Mouse (Mus musculus): ENCODE measurements around the gene Csk. TPM values are rescaled to one million over a fixed set of nuclear protein-coding genes. Genes with fewer than 3 reads are reported as not detected.

Gene Csk
- polyA plus RNA-seq, 1 experiment from 2014 or later: 30.9 TPM

- Histone ChIP-seq H3K4me1 (ENCODE audit: control insufficient read depth, insufficient read depth, low read length) (peaks cover 6% of the 10 kb centered on the region; the same call in 1 of the 2 replicates), H3K9ac (replicated peaks; ENCODE audit: low read depth, low read length) (no peak overlapping the region), H3K4me3 (ENCODE audit: low read depth, low read length) (no peak overlapping the region), H3K27me3 (ENCODE audit: control insufficient read depth, insufficient read depth, low read length) (no peaks in the 10 kb centered on the region), H3K4me2 (replicated peaks; ENCODE audit: low read depth, low read length) (no peak overlapping the region), H3K36me3 (ENCODE audit: control insufficient read depth, insufficient read depth, low read length) (no peaks in the 10 kb centered on the region), H3K9me3 (ENCODE audit: control insufficient read depth, low read depth, low read length) (no peaks in the 10 kb centered on the region), H3K27ac (ENCODE audit: low read length) (no peak overlapping the region)
- 3% methylated on average over 3 of the region's 3 CpGs for WGBS
- peak; percentile 64; the same call in 1 of the 2 replicates for ATAC-seq (ENCODE audit: insufficient number of reproducible peaks, insufficient read depth, low FRiP score, low read depth)
Measured at GRCm38 (mm10) chr9:57600620-57601352, 52.6 kb downstream of the Csk start.

GRCm38 (mm10) chr9:57598851-57599563, 54.4 kb downstream of the Csk start:
- Histone ChIP-seq H3K4me3 (ENCODE audit: low read depth, low read length) (no peak overlapping the region), H3K4me1 (ENCODE audit: control insufficient read depth, insufficient read depth, low read length) (peaks cover 6% of the 10 kb centered on the region; the same call in 1 of the 2 replicates), H3K36me3 (ENCODE audit: control insufficient read depth, insufficient read depth, low read length) (peaks cover 6% of the 10 kb centered on the region), H3K9me3 (ENCODE audit: control insufficient read depth, low read depth, low read length) (no peaks in the 10 kb centered on the region), H3K27ac (ENCODE audit: low read length) (no peak overlapping the region), H3K4me2 (replicated peaks; ENCODE audit: low read depth, low read length) (no peak overlapping the region), H3K27me3 (ENCODE audit: control insufficient read depth, insufficient read depth, low read length) (no peaks in the 10 kb centered on the region), H3K9ac (replicated peaks; ENCODE audit: low read depth, low read length) (no peak overlapping the region)
- 50% methylated on average over 8 of the region's 8 CpGs for WGBS
- ATAC-seq (ENCODE audit: insufficient number of reproducible peaks, insufficient read depth, low FRiP score, low read depth): no peak

- ATAC-seq (ENCODE audit: insufficient number of reproducible peaks, insufficient read depth, low FRiP score, low read depth): 0 out of 2 replicates have a peak, but pooled peaks have one; percentile 12
- Histone ChIP-seq H3K4me3 (ENCODE audit: low read depth, low read length) (no peak overlapping the region), H3K9me3 (ENCODE audit: control insufficient read depth, low read depth, low read length) (no peaks in the 10 kb centered on the region), H3K4me1 (ENCODE audit: control insufficient read depth, insufficient read depth, low read length) (peaks cover 6% of the 10 kb centered on the region; the same call in 1 of the 2 replicates), H3K9ac (replicated peaks; ENCODE audit: low read depth, low read length) (no peak overlapping the region), H3K36me3 (ENCODE audit: control insufficient read depth, insufficient read depth, low read length) (peaks cover 7% of the 10 kb centered on the region), H3K27me3 (ENCODE audit: control insufficient read depth, insufficient read depth, low read length) (no peaks in the 10 kb centered on the region), H3K27ac (ENCODE audit: low read length) (no peak overlapping the region), H3K4me2 (replicated peaks; ENCODE audit: low read depth, low read length) (no peak overlapping the region)
- 21% methylated on average over 4 of the region's 4 CpGs for WGBS
Measured at GRCm38 (mm10) chr9:57597929-57598382, 55.5 kb downstream of the Csk start.

DNA sequence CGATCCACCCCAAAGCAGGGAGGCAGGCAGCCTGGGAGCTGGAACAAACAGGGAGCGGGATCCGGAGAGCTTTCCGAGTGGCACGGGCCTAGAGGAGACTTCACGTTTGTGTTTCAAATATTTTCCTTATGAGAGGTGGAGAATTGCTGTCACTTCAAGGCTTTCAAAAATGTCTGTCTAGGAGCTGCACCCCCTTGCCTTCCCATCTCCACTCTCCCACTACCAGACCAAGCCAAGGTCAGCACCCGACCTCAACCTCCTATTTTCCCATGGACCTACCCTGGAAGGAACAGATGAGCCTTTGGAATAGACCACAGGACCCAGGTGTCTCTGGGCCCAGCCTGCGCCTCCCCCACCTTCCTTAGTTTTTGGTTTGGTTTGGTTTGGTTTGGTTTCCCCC, 56.2 kb downstream of the Csk start:
- Histone ChIP-seq H3K9me3 (ENCODE audit: control insufficient read depth, low read depth, low read length) (no peaks in the 10 kb centered on the region), H3K4me2 (replicated peaks; ENCODE audit: low read depth, low read length) (no peak overlapping the region), H3K27me3 (ENCODE audit: control insufficient read depth, insufficient read depth, low read length) (no peaks in the 10 kb centered on the region), H3K4me1 (ENCODE audit: control insufficient read depth, insufficient read depth, low read length) (peaks cover 6% of the 10 kb centered on the region; the same call in 1 of the 2 replicates), H3K4me3 (ENCODE audit: low read depth, low read length) (no peak overlapping the region), H3K27ac (ENCODE audit: low read length) (no peak overlapping the region), H3K9ac (replicated peaks; ENCODE audit: low read depth, low read length) (no peak overlapping the region), H3K36me3 (ENCODE audit: control insufficient read depth, insufficient read depth, low read length) (peaks cover 9% of the 10 kb centered on the region)
- WGBS: 82% methylated on average over 8 of the region's 8 CpGs
- ATAC-seq (ENCODE audit: insufficient number of reproducible peaks, insufficient read depth, low FRiP score, low read depth): no peak

DNA sequence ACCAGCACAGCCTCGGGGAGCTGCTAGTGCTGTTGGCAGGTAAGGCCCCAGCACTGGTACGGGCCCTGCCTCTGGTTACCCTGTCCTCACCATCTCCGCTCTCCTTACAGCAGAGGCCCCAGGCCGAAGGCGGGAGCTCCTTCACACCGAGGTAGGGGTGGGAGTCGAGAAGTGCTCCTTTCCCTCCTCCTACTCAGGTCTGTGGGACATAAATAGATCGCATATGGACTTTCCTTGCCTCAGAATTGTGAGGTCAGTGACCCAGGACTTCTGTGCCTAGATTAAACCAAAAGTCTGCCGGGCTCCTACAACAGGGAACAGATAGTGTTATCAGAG, 59.3 kb downstream of the Csk start:
- WGBS: 72% methylated on average over 9 of the region's 9 CpGs
- H3K36me3 ChIP-seq (ENCODE audit: control insufficient read depth, insufficient read depth, low read length): peaks cover 9% of the 10 kb centered on the region
- no peaks in the 10 kb centered on the region for H3K27me3 ChIP-seq (ENCODE audit: control insufficient read depth, insufficient read depth, low read length)
- H3K4me2 ChIP-seq (replicated peaks; ENCODE audit: low read depth, low read length): no peak overlapping the region
- H3K9me3 ChIP-seq (ENCODE audit: control insufficient read depth, low read depth, low read length): no peaks in the 10 kb centered on the region
- H3K4me3 ChIP-seq (ENCODE audit: low read depth, low read length): no peak overlapping the region
- ATAC-seq (ENCODE audit: insufficient number of reproducible peaks, insufficient read depth, low FRiP score, low read depth): no peak
- H3K4me1 ChIP-seq (ENCODE audit: control insufficient read depth, insufficient read depth, low read length): peaks cover 4% of the 10 kb centered on the region; the same call in 1 of the 2 replicates
- H3K27ac ChIP-seq (ENCODE audit: low read length): no peak overlapping the region
- H3K9ac ChIP-seq (replicated peaks; ENCODE audit: low read depth, low read length): no peak overlapping the region

DNA sequence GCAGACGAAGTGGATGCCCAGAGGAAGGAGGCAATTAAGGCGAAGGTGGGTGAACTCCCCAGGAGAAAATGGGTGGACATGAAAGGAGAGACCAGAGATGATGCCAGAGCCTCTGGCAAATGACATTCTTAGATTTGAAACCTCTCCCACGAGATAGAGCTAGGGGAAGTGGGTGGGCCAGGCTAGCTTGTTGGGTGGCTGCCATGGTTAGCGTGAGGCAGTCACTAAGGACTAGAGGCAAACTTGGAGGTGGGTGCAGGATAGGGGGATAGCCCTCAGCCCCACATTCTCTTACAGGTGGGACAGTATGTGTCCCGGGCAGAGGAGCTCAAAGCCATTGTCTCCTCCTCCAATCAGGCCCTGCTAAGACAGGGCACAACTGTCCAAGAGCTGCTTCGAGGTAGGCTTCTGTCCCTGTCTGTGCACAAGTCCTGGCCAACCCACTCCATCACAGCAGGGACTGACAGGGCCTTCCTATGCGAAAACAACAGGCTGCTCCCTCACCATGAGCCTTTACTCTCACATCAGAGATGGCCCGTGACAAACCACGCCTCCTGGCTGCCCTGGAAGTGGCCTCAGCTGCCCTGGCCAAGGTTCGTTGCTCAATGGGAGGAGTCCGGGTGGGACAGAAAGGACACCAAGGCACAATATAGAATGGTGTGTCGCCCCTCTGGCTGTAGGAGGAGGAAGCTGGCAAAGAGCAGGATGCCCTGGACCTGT, 59.8 kb downstream of the Csk start:
- no peaks in the 10 kb centered on the region for H3K9me3 ChIP-seq (ENCODE audit: control insufficient read depth, low read depth, low read length)
- 55% methylated on average over 12 of the region's 12 CpGs for WGBS
- H3K4me1 ChIP-seq (ENCODE audit: control insufficient read depth, insufficient read depth, low read length): peaks cover 8% of the 10 kb centered on the region; the same call in 1 of the 2 replicates
- H3K4me2 ChIP-seq (replicated peaks; ENCODE audit: low read depth, low read length): no peak overlapping the region
- no peak overlapping the region for H3K4me3 ChIP-seq (ENCODE audit: low read depth, low read length)
- H3K27ac ChIP-seq (ENCODE audit: low read length): no peak overlapping the region
- ATAC-seq (ENCODE audit: insufficient number of reproducible peaks, insufficient read depth, low FRiP score, low read depth): no peak
- H3K36me3 ChIP-seq (ENCODE audit: control insufficient read depth, insufficient read depth, low read length): peaks cover 9% of the 10 kb centered on the region
- H3K27me3 ChIP-seq (ENCODE audit: control insufficient read depth, insufficient read depth, low read length): no peaks in the 10 kb centered on the region
- H3K9ac ChIP-seq (replicated peaks; ENCODE audit: low read depth, low read length): no peak overlapping the region

- H3K9ac ChIP-seq (replicated peaks; ENCODE audit: low read depth, low read length): no peak overlapping the region
- no peak overlapping the region for H3K4me2 ChIP-seq (replicated peaks; ENCODE audit: low read depth, low read length)
Measured at GRCm38 (mm10) chr9:57590726-57591125, 62.7 kb downstream of the Csk start.

More at GRCm38 (mm10) chr9:57590726-57591125, 62.7 kb downstream of the Csk start:
- WGBS: 35% methylated on average over 5 of the region's 5 CpGs
- Histone ChIP-seq H3K27ac (ENCODE audit: low read length) (no peak overlapping the region), H3K9me3 (ENCODE audit: control insufficient read depth, low read depth, low read length) (no peaks in the 10 kb centered on the region), H3K4me1 (ENCODE audit: control insufficient read depth, insufficient read depth, low read length) (peaks cover 10% of the 10 kb centered on the region; the same call in 1 of the 2 replicates), H3K4me3 (ENCODE audit: low read depth, low read length) (no peak overlapping the region; the same call in 1 of the 2 replicates), H3K27me3 (ENCODE audit: control insufficient read depth, insufficient read depth, low read length) (no peaks in the 10 kb centered on the region), H3K36me3 (ENCODE audit: control insufficient read depth, insufficient read depth, low read length) (peaks cover 9% of the 10 kb centered on the region)
- no peak for ATAC-seq (ENCODE audit: insufficient number of reproducible peaks, insufficient read depth, low FRiP score, low read depth)
